Mouse (Mus musculus) T-helper 2 cell (primary cell): ENCODE results near the gene Rngtt.
"Not testable (repeated sequence)": the region's sequence is repeated elsewhere in the genome, so short reads cannot be mapped to it uniquely, and the experiment has no call there.

Experiments
- in situ Hi-C: fragments of 300-600 bp; cut with MboI, MseI; formaldehyde crosslinking; loops from one replicate; pipeline ENCODE4 v1.15.1; 2025; ENCODE audit warnings: high pct_unique_total_duplicates

Gene Rngtt

DNA sequence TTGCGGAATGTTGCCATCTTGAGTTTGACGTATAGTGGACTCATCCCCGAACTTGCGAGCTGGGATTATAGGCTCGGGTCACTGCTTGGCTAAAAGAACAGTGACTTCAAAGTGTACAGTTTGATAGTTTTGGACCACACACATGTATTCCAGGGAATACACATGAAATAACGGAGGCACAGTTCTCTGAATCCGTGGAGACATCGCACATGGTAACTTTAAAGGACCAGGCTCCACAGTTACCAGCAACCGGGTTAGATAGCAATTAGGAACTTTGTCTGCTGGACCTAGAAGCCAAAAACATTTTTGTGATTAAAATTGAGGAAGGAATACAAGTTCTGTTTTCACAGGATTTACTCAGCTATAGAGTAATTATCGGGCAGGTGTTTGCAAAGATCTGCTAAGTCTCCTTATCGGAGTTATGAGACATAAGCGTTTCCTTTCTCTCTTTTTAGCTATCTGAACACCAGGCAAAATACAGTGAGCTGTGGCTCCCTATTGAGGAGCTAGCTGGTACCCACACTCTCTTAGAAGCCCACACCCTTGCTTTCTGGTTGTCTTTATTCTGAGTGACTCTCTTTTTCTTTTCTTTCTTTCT is 828 bp downstream of the Rngtt start:
- in situ Hi-C loops, result no loop called here

DNA sequence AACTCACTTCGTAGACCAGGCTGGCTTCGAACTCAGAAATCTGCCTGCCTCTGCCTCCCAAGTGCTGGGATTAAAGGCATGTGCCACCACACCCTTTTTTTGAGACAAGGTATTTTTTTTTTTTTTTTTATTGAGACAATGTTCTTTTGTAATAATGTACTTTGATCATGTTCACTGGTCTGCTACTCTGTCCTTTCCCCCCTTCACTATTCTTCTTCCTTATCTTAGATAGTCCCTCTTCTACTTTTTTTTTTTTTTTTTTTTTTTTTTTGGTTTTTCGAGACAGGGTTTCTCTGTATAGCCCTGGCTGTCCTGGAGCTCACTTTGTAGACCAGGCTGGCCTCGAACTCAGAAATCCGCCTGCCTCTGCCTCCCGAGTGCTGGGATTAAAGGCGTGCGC is 4.0 kb downstream of the Rngtt start:
- in situ Hi-C loops, result not testable (repeated sequence)

DNA sequence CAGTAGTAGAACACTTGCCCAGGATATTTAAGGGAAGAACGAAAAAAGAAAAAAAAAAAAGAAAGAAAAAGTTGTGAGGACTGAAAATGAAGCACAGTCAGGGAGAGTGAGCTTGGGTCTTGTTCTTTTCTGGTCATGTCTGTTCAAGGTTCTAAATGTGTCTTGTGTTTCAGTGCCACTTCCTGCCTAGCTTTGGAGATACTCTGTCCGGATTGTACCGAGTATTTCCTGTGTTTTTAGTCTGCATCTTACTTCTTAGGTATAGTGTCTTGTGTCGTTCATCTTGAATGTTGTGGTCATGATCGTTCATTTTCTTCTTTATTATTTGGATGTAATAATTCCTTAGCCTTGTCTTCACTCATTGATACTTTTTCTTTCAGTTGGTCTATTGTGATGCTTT is 5.7 kb downstream of the Rngtt start:
- in situ Hi-C loops, result no loop called here

DNA sequence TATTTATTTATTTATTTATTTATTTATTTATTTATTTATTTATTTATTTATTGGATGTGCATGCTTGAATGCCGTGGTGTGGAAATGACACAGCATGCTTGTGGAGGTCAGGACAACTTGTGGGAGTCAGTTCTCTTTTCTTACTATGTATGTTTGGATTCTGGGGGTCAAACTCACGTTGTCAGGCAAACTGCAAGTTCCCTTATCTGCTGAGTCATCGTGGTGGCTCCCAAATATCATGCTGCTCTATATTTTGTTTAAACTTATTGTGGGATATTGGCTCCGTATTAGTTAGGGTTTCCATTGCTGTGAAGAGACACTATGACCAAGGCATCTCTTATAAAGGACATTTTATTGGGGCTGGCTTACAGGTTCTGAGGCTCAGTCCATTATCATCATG is 21.0 kb downstream of the Rngtt start:
- in situ Hi-C loops, result loop anchor here (25.0 kb wide), 1 partner anchor 1519 kb away; no protein-coding TSS in a partner anchor

DNA sequence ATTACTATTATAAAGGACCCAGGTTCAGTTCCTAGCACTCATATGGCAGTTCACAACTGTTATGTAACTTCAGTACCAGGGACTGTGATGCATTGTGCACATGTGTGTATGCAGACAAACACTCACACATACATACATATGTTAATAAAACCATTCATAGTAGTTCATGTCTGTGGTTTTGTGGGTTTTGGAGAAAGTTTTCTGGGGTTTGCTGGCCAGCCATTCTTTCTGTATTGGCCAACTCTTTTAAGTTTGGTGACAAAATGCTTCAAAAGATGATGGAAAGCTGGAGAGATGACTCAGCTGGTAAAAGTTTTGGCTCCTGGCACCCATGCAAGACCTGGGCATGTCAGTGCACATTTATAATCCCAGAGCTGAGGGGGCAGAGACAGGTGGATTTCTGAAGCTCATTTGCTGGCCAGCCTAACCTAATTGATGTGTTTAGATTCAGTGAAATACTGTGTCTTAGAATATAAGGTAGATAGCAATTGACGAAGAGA is 22.9 kb downstream of the Rngtt start:
- in situ Hi-C loops, result loop anchor here (25.0 kb wide), 1 partner anchor 1521 kb away; no protein-coding TSS in a partner anchor

- in situ Hi-C loops, result loop anchor here (25.0 kb wide), 1 partner anchor 1526 kb away; no protein-coding TSS in a partner anchor
Observed at GRCm38 (mm10) chr4:33337999-33338398, 27.9 kb downstream of the Rngtt start.

DNA sequence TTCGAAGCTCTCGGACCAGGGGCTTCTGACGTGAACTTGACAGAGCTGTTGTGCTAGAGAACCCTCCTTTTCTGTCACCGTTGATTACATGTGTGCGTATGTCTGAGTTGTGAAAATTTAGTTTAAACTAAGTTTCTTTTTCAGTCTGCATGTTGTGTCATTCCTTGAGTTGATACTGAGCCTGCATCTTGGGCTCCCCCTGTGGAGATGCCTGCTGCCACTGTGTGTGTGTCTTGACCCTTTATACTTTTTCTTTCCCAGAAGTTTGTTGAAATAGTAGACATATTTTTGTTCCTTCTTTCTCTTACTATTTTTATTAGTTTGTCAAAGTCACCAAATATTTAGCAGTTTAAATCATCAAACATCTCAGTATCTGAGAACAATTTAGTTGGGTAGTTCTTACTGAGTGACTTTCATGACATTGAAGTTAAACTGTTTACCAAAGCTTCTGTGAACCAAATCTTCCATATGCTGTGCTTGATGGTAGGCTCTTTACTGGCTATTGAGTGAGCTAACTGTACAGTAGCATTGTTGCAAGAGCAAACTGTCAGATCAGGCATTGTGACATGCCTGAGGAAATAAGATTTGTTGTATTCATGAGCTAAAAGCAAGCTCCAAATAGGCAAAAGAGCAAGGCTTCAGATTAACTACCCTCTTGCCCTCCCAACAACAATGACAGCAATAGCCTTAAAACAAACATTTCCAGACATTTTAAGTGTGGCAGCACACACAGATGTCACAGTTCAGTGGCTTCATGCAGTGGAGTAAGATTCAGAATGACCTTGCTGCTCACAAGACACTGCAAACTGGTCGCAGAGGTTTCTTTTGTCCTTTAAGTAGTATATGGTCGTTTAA is 33.0 kb downstream of the Rngtt start:
- in situ Hi-C loops, result loop anchor here (25.0 kb wide), 1 partner anchor 1531 kb away; no protein-coding TSS in a partner anchor

- in situ Hi-C loops, result loop anchor here (25.0 kb wide), 1 partner anchor 1531 kb away; no protein-coding TSS in a partner anchor
Observed at GRCm38 (mm10) chr4:33343732-33344057, 33.6 kb downstream of the Rngtt start.

DNA sequence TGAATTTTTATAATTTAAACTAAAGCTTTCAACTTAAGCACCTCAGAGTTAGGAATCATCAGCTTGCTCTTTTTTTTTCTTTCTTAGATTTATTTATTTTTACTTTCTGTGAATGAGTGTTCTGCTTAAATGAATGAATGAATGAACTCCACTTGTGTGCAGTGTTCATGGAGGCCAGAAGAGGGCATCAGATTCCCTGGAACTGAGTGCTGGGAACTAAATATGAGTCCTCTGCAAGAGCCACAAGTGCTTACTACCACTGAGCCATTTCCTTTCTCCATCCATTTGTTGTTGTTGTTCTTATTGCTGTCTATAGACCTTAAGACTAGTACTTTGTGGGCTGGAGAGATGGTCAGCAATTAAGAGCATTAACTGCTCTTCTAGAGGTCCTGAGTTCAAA is 53.3 kb downstream of the Rngtt start:
- in situ Hi-C loops, result no loop called here

- in situ Hi-C loops, result no loop called here
Observed at GRCm38 (mm10) chr4:33374916-33375315, 64.8 kb downstream of the Rngtt start.

DNA sequence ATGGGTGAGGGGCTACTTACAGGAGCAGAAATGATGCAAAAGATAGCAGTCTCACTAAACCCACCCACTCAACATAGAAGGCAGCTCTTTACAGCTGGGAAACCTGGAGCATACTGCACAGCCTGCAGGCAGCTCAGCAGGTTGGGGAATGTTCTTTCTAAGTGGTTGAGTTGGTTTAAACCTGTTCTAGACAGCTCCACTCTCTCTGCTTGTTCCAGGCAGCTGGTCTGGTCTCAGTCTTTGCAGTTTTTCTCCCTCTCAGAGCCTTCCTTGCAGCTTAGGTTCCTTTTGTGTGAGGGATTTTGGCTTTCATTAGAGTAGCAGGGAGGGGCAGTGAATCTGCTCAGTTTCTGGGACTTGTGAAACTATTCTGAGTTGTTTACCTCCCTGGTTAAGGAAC is 67.5 kb downstream of the Rngtt start:
- in situ Hi-C loops, result no loop called here

DNA sequence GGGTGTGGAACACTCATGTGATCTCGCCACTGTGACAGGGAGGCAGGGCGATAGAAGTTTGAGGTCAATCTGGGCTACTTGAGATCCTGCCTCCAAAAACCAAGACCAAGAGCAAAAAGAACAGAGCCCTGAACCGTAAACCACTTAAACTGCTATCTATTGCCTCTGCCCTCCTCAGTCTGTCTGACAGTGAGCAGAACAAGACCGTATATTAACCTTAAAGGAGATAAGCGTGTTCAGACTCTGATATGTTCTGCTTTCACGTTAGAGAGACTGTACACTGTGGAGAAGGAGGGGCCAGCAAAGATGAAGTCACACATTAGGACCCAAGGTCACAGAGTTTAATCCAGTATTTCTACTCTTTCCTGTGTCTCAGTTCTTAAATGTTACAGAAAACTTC is 68.8 kb downstream of the Rngtt start:
- in situ Hi-C loops, result no loop called here

DNA sequence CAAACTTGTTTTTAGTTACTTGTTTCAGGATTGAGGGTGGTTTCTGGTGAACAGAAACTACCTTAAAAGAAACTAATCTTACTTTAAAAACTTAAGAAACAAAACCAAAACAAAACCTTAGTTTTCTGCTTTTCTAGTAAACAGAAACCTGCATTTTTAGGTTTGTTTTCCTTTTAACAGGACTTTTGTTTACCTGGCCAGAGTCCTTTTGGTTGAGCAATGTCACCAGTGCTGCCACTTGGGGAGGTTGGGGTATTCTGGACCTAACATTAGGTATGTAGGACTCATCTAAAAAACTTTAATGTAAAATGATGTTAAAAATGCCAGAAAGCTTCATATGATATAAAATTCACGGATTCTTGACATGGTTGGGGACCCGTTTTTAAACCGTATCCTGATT is 78.8 kb downstream of the Rngtt start:
- in situ Hi-C loops, result loop anchor here (10.0 kb wide), 1 partner anchor 846 kb away; no protein-coding TSS in a partner anchor

- in situ Hi-C loops, result no loop called here
Observed at GRCm38 (mm10) chr4:33390660-33391059, 80.5 kb downstream of the Rngtt start.

DNA sequence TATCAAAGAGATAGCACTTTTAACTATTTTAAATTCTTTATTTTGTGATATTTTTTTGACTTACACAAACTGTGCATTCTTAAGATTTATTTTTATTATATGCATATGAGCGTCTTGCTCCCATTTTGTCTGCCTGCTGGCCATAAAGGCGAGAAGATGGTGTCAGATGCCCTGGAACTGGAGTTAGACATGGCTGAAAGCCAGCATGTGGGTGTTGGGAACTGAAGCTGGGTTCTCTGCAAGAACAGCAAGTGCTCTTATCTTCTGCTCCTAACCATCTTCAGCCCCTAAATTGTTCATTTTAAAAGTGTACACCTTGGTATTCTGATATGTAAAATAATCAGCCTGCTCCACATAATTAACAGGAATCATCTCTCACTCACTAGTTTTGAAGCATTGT is 83.3 kb downstream of the Rngtt start:
- in situ Hi-C loops, result no loop called here

DNA sequence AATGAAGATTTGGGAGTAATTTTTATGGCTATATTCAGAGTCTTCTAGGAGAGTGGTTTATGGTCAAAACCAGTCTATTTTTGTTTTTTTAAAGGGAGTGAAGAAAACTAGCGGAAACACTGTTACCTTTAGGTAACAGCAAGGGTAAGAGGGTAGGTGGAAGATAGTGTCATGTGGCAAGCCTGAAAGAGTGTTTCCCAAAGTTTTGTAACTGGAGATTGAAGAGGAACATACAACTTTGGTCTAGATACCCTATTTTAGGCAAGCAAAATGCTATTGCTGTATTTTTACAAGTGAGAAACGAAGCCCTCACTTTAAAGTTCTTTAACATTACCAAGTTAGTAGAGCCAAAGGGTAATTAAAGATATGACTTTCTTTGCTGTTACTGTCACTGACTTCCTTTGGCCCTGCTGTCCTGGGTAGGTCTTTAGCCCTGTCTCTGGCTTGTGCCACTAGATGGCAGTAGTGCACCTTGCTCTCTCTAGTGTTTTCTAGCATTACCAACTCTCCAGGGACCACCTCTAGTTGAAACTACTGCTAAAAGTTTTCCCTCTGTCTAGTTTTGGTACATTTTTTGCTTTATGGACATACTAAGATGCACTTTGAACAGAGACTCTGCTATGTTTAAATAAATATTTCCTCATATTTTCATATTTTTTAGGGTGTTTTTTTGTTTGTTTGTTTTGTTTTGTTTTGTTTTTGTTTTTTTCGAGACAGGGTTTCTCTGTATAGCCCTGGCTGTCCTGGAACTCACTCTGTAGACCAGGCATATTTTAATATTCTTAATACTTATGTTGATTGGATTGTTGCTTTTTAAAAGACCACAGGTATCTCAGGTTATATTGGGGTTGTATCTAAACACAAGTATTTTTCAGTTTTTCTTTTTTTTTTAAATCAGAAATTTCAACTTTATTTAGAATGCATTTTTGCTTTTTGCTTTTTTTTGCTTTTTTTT is 86.4 kb downstream of the Rngtt start:
- in situ Hi-C loops, result no loop called here

DNA sequence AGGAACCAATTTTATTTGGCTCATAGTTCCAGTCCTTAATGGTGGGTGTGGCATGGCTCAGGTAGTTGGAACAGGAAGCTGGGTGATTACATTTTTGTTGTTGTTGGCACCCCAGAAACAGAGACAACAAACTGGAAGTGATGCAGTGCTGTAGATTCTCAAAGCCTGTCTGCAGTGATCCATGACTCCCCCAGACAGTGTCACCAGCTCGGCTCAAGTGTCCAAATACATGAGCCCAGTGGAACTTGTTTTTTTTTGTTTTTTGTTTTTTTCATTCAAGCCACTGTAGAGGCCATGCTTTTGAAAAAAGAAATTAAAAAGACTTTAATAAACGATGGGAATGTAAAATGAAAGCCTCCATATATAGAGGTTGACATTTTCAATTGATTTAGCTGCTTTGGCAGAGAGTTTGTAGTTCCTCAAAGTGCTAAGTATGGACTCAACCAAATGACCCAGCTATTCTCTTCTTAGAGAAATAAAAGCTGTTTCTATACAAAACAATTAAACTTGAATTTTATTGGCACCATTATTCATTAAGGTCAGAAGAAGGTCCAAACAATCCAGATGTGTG is 95.7 kb downstream of the Rngtt start:
- in situ Hi-C loops, result no loop called here

- in situ Hi-C loops, result no loop called here
Observed at GRCm38 (mm10) chr4:33413791-33414190, 103.7 kb downstream of the Rngtt start.

DNA sequence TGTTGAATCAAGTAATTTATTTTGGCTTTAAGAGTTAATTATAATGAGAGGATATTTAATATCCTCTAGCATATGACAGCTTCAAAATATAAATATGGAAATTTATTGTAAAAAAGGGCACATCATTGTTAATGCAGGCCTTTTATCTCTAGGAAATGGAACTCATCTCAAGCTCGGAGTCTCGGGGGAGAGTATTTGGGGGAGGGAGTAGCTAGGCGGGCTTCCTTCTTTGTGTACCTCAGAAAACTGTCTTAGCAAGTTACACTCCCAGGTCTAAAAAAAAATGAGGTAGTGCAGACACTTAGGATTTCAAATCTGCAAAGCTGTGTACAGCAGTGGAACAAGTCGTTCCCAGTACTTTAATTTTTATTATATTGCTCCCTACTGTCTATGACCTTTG is 104.7 kb downstream of the Rngtt start:
- in situ Hi-C loops, result no loop called here

GRCm38 (mm10) chr4:33417391-33417790 is 107.3 kb downstream of the Rngtt start:
- in situ Hi-C loops, result no loop called here

DNA sequence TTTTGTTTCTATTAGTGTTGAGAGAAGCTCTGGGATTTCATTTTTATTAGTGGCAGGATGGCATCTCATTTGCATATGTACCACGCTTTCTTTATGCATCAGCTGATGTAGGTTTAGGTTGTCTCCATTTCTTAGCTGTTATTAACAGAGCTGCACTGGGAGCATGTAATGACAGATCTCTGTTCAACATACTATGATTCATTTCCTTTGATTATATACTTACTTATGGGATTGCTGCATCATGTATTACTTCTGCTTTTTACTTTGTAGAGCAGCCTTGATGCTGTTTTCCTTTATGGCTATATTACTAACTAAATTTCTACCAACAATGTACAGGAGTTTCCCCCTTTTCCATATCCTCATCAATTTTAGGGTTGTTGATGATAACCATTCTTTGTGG is 109.5 kb downstream of the Rngtt start:
- in situ Hi-C loops, result no loop called here
